Mouse (Mus musculus) MEL (cell line): Measurements from ENCODE around the gene Acer1.

ENCODE experiments used
- CTCF ChIP-seq, 3 experiments: IDR thresholded peaks in 2 of 3; conservative IDR thresholded peaks in 1 of 3; 2 replicates each; pipeline ENCODE4 v1.5.1; 2011 to 2012; ENCODE audit warnings: low read length in 3 of 3, low read depth in 2 of 3, mild to moderate bottlenecking in 2 of 3, improper control_type of control experiment in 1 of 3, inconsistent platforms in 1 of 3, mixed read lengths in 1 of 3, moderate library complexity in 1 of 3; ENCODE audit not compliant: control insufficient read depth in 1 of 3, insufficient read depth in 1 of 3, poor library complexity in 1 of 3, severe bottlenecking in 1 of 3
- GATA1 ChIP-seq: IDR thresholded peaks from 2 replicates; pipeline ENCODE4 v1.6.1; 2011; ENCODE audit warnings: low read depth, low read length, improper control_type of control experiment
- JUND ChIP-seq: IDR thresholded peaks from 2 replicates; pipeline ENCODE4 v1.6.1; 2011; ENCODE audit warnings: low read depth, mild to moderate bottlenecking, improper control_type of control experiment, low read length
- MAFK ChIP-seq: IDR thresholded peaks from 2 replicates; pipeline ENCODE4 v1.6.1; 2011; ENCODE audit warnings: low read depth, mild to moderate bottlenecking, low read length, improper control_type of control experiment, borderline replicate concordance
- MEF2A ChIP-seq: IDR thresholded peaks from 2 replicates; pipeline ENCODE4 v1.6.1; 2014; ENCODE audit warnings: low read depth, mild to moderate bottlenecking, inconsistent platforms, low read length, improper control_type of control experiment; ENCODE audit not compliant: poor library complexity, insufficient replicate concordance, severe bottlenecking; ENCODE audit errors: extremely low read depth
- NRF1 ChIP-seq: IDR thresholded peaks from 2 replicates; pipeline ENCODE4 v1.6.1; 2014; ENCODE audit warnings: low read depth, mild to moderate bottlenecking, inconsistent platforms, low read length, improper control_type of control experiment, moderate library complexity; ENCODE audit not compliant: poor library complexity, insufficient read depth, severe bottlenecking
- POLR2A ChIP-seq, 2 experiments: IDR thresholded peaks; 2 replicates each; pipeline ENCODE4 v1.6.1; 2011 to 2012; ENCODE audit warnings: low read length in 2 of 2, mild to moderate bottlenecking in 2 of 2, control low read depth in 1 of 2, improper control_type of control experiment in 1 of 2, low read depth in 1 of 2, moderate library complexity in 1 of 2; ENCODE audit not compliant: control insufficient read depth in 1 of 2, insufficient read depth in 1 of 2, poor library complexity in 1 of 2
- SMC3 ChIP-seq: IDR thresholded peaks from 2 replicates; pipeline ENCODE4 v1.6.1; 2011; ENCODE audit warnings: low read depth, low read length, improper control_type of control experiment
- TAL1 ChIP-seq: IDR thresholded peaks from 2 replicates; pipeline ENCODE4 v1.6.1; 2012; ENCODE audit warnings: mild to moderate bottlenecking, inconsistent platforms, low read length, moderate library complexity, mixed read lengths
- TBP ChIP-seq: IDR thresholded peaks from 2 replicates; pipeline ENCODE4 v1.8.0; 2011; ENCODE audit warnings: low read depth, low read length, improper control_type of control experiment
- TCF12 ChIP-seq: IDR thresholded peaks from 2 replicates; pipeline ENCODE4 v1.6.1; 2014; ENCODE audit warnings: low read depth, mild to moderate bottlenecking, inconsistent platforms, low read length, improper control_type of control experiment, moderate library complexity
- USF1 ChIP-seq: IDR thresholded peaks from 2 replicates; pipeline ENCODE4 v1.6.1; 2014; ENCODE audit warnings: low read depth, mild to moderate bottlenecking, inconsistent platforms, low read length, improper control_type of control experiment, moderate library complexity
- ZNF384 ChIP-seq: IDR thresholded peaks from 2 replicates; pipeline ENCODE4 v1.6.1; 2012; ENCODE audit warnings: low read depth, mild to moderate bottlenecking, inconsistent platforms, low read length, improper control_type of control experiment

- peak; percentile 99 for TF ChIP-seq TBP
- no peak for TF ChIP-seq JUND
- peak; percentile 89 to 100 for TF ChIP-seq POLR2A (IDR thresholded peaks at IDR 0.05; ENCODE audit: control insufficient read depth in 1 of 2, insufficient read depth in 1 of 2, low read depth in 1 of 2, low read length in 2 of 2, poor library complexity in 1 of 2)
- TF ChIP-seq SMC3: no peak
- no peak for TF ChIP-seq CTCF (IDR thresholded peaks at IDR 0.05 in 2 of 3, conservative IDR thresholded peaks at IDR 0.05 in 1 of 3; ENCODE audit: control insufficient read depth in 1 of 3, insufficient read depth in 1 of 3, low read depth in 2 of 3, low read length in 3 of 3, poor library complexity in 1 of 3, severe bottlenecking in 1 of 3)
- TF ChIP-seq TAL1: no peak
- peak; percentile 100 for TF ChIP-seq USF1
- no peak for TF ChIP-seq MAFK
- TF ChIP-seq MEF2A: no peak
- TF ChIP-seq ZNF384: no peak
- TF ChIP-seq NRF1: peak; percentile 92
- TF ChIP-seq TCF12: peak; percentile 82; the same call in 1 of the 2 replicates
- TF ChIP-seq GATA1: no peak
Measured at GRCm38 (mm10) chr17:57011236-57012141, 29.6 kb upstream of the Acer1 start, which contains the start of the genes Gtf2f1 and Gm17949.
